Mouse (Mus musculus): ENCODE results near the gene Btbd3. TPM values are rescaled to one million over a fixed set of nuclear protein-coding genes. Genes with fewer than 3 reads are reported as not detected.

Btbd3 gene
- polyA plus RNA-seq, 1 experiment from 2014 or later: 2.2 TPM

GRCm38 (mm10) chr2:138431991-138432390 is 175.6 kb downstream of the Btbd3 start:
- Histone ChIP-seq H3K4me3 (ENCODE audit: low read depth, low read length) (no peak overlapping the region), H3K27me3 (ENCODE audit: insufficient read depth, low read length) (no peaks in the 10 kb centered on the region), H3K9ac (replicated peaks) (no peak overlapping the region), H3K4me2 (ENCODE audit: low read depth, low read length) (no peak overlapping the region), H3K27ac (ENCODE audit: low read depth) (no peak overlapping the region), H3K36me3 (replicated peaks; ENCODE audit: insufficient read depth, low read length) (no peaks in the 10 kb centered on the region), H3K4me1 (ENCODE audit: insufficient read depth) (no peaks in the 10 kb centered on the region), H3K9me3 (ENCODE audit: low read length) (no peaks in the 10 kb centered on the region)
- WGBS (ENCODE audit: insufficient replicate concordance): 52% methylated on average over 2 of the region's 2 CpGs
- TF ChIP-seq CTCF (IDR thresholded peaks at IDR 0.05; ENCODE audit: low read depth) (no peak), EP300 (IDR thresholded peaks at IDR 0.05; ENCODE audit: low read depth) (no peak)
- DNase-seq (no peak), ATAC-seq (no peak)

- ATAC-seq: no peak
- H3K36me3 ChIP-seq (replicated peaks; ENCODE audit: insufficient read depth, low read length): no peaks in the 10 kb centered on the region
- no peak overlapping the region for H3K4me2 ChIP-seq (ENCODE audit: low read depth, low read length)
- no peaks in the 10 kb centered on the region for H3K27me3 ChIP-seq (ENCODE audit: insufficient read depth, low read length)
- H3K9me3 ChIP-seq (ENCODE audit: low read length): no peaks in the 10 kb centered on the region
- no peak overlapping the region for H3K4me3 ChIP-seq (ENCODE audit: low read depth, low read length)
- no peaks in the 10 kb centered on the region for H3K4me1 ChIP-seq (ENCODE audit: insufficient read depth)
- DNase-seq: no peak
- 64% methylated on average over 3 of the region's 3 CpGs for WGBS (ENCODE audit: insufficient replicate concordance)
- TF ChIP-seq CTCF (IDR thresholded peaks at IDR 0.05; ENCODE audit: low read depth) (no peak), EP300 (IDR thresholded peaks at IDR 0.05; ENCODE audit: low read depth) (no peak)
- no peak overlapping the region for H3K9ac ChIP-seq (replicated peaks)
- no peak overlapping the region for H3K27ac ChIP-seq (ENCODE audit: low read depth)
Observed at GRCm38 (mm10) chr2:138446466-138446865, 190.1 kb downstream of the Btbd3 start.

- TF ChIP-seq CTCF (IDR thresholded peaks at IDR 0.05; ENCODE audit: low read depth): no peak
- no peak for TF ChIP-seq EP300 (IDR thresholded peaks at IDR 0.05; ENCODE audit: low read depth)
Observed at GRCm38 (mm10) chr2:138446943-138447342, 190.6 kb downstream of the Btbd3 start.

GRCm38 (mm10) chr2:138447681-138448080 is 191.3 kb downstream of the Btbd3 start:
- DNase-seq: no peak
- TF ChIP-seq EP300 (IDR thresholded peaks at IDR 0.05; ENCODE audit: low read depth): no peak
- TF ChIP-seq CTCF (IDR thresholded peaks at IDR 0.05; ENCODE audit: low read depth): no peak
- Histone ChIP-seq H3K27me3 (ENCODE audit: insufficient read depth, low read length) (no peaks in the 10 kb centered on the region), H3K4me3 (ENCODE audit: low read depth, low read length) (no peak overlapping the region), H3K36me3 (replicated peaks; ENCODE audit: insufficient read depth, low read length) (no peaks in the 10 kb centered on the region), H3K4me2 (ENCODE audit: low read depth, low read length) (no peak overlapping the region), H3K9me3 (ENCODE audit: low read length) (no peaks in the 10 kb centered on the region), H3K4me1 (ENCODE audit: insufficient read depth) (no peaks in the 10 kb centered on the region), H3K9ac (replicated peaks) (no peak overlapping the region), H3K27ac (ENCODE audit: low read depth) (no peak overlapping the region)
- ATAC-seq: no peak
- WGBS (ENCODE audit: insufficient replicate concordance): 79% methylated on average over 3 of the region's 3 CpGs

More at GRCm38 (mm10) chr2:138446943-138447342, 190.6 kb downstream of the Btbd3 start:
- H3K9ac ChIP-seq (replicated peaks): no peak overlapping the region
- ATAC-seq (no peak), DNase-seq (no peak)
- no peak overlapping the region for H3K4me3 ChIP-seq (ENCODE audit: low read depth, low read length)
- no peaks in the 10 kb centered on the region for H3K9me3 ChIP-seq (ENCODE audit: low read length)
- no peak overlapping the region for H3K27ac ChIP-seq (ENCODE audit: low read depth)
- no peak overlapping the region for H3K4me2 ChIP-seq (ENCODE audit: low read depth, low read length)
- no peaks in the 10 kb centered on the region for H3K27me3 ChIP-seq (ENCODE audit: insufficient read depth, low read length)
- H3K36me3 ChIP-seq (replicated peaks; ENCODE audit: insufficient read depth, low read length): no peaks in the 10 kb centered on the region
- no peaks in the 10 kb centered on the region for H3K4me1 ChIP-seq (ENCODE audit: insufficient read depth)
- 75% methylated on average over 7 of the region's 7 CpGs for WGBS (ENCODE audit: insufficient replicate concordance)

GRCm38 (mm10) chr2:138468046-138468572 is 211.7 kb downstream of the Btbd3 start:
- no peaks in the 10 kb centered on the region for H3K9me3 ChIP-seq (ENCODE audit: low read length)
- no peak overlapping the region for H3K9ac ChIP-seq (replicated peaks)
- 73% methylated on average over 22 of the region's 22 CpGs for WGBS (ENCODE audit: insufficient replicate concordance)
- ATAC-seq: no peak
- no peak overlapping the region for H3K4me2 ChIP-seq (ENCODE audit: low read depth, low read length)
- TF ChIP-seq CTCF (IDR thresholded peaks at IDR 0.05; ENCODE audit: low read depth) (no peak), EP300 (IDR thresholded peaks at IDR 0.05; ENCODE audit: low read depth) (no peak)
- no peaks in the 10 kb centered on the region for H3K36me3 ChIP-seq (replicated peaks; ENCODE audit: insufficient read depth, low read length)
- H3K27me3 ChIP-seq (ENCODE audit: insufficient read depth, low read length): no peaks in the 10 kb centered on the region
- H3K27ac ChIP-seq (ENCODE audit: low read depth): no peak overlapping the region
- H3K4me3 ChIP-seq (ENCODE audit: low read depth, low read length): no peak overlapping the region
- no peaks in the 10 kb centered on the region for H3K4me1 ChIP-seq (ENCODE audit: insufficient read depth)
- DNase-seq: no peak

GRCm38 (mm10) chr2:138473407-138473806 is 217.0 kb downstream of the Btbd3 start:
- H3K27ac ChIP-seq (ENCODE audit: low read depth): no peak overlapping the region
- H3K4me1 ChIP-seq (ENCODE audit: insufficient read depth): no peaks in the 10 kb centered on the region
- H3K4me2 ChIP-seq (ENCODE audit: low read depth, low read length): no peak overlapping the region
- no peak overlapping the region for H3K9ac ChIP-seq (replicated peaks)
- no peaks in the 10 kb centered on the region for H3K9me3 ChIP-seq (ENCODE audit: low read length)
- H3K36me3 ChIP-seq (replicated peaks; ENCODE audit: insufficient read depth, low read length): no peaks in the 10 kb centered on the region
- no peak for ATAC-seq
- no peak for DNase-seq
- TF ChIP-seq CTCF (IDR thresholded peaks at IDR 0.05; ENCODE audit: low read depth) (no peak), EP300 (IDR thresholded peaks at IDR 0.05; ENCODE audit: low read depth) (no peak)
- no peak overlapping the region for H3K4me3 ChIP-seq (ENCODE audit: low read depth, low read length)
- H3K27me3 ChIP-seq (ENCODE audit: insufficient read depth, low read length): no peaks in the 10 kb centered on the region
- WGBS (ENCODE audit: insufficient replicate concordance): 76% methylated on average over 5 of the region's 5 CpGs

- TF ChIP-seq CTCF (IDR thresholded peaks at IDR 0.05; ENCODE audit: low read depth): no peak
- no peak for TF ChIP-seq EP300 (IDR thresholded peaks at IDR 0.05; ENCODE audit: low read depth)
- DNase-seq: no peak
- no peak overlapping the region for H3K9ac ChIP-seq (replicated peaks)
- H3K4me1 ChIP-seq (ENCODE audit: insufficient read depth): no peaks in the 10 kb centered on the region
- H3K4me3 ChIP-seq (ENCODE audit: low read depth, low read length): no peak overlapping the region
- H3K27ac ChIP-seq (ENCODE audit: low read depth): no peak overlapping the region
- 80% methylated on average over 3 of the region's 3 CpGs for WGBS (ENCODE audit: insufficient replicate concordance)
- no peak overlapping the region for H3K4me2 ChIP-seq (ENCODE audit: low read depth, low read length)
- no peak for ATAC-seq
- H3K9me3 ChIP-seq (ENCODE audit: low read length): no peaks in the 10 kb centered on the region
- no peaks in the 10 kb centered on the region for H3K36me3 ChIP-seq (replicated peaks; ENCODE audit: insufficient read depth, low read length)
- H3K27me3 ChIP-seq (ENCODE audit: insufficient read depth, low read length): no peaks in the 10 kb centered on the region
Observed at GRCm38 (mm10) chr2:138476486-138476885, 220.1 kb downstream of the Btbd3 start.

Measured in liver, postnatal 0 days (tissue).